Mouse (Mus musculus) kidney, embryonic 15.5 days (tissue): ENCODE measurements around the gene Txk. TPM values are rescaled to one million over a fixed set of nuclear protein-coding genes. Genes with fewer than 3 reads are reported as not detected.
A peak's percentile ranks its signal among the peaks of the same experiment; 100 is the strongest.

Source experiments
- ATAC-seq: fragments of 200-750 bp; cut with Nextera tagmentation; replicated peaks from 2 replicates; pipeline ENCODE4 v1.8.0; 2017; ENCODE audit warnings: moderate TSS enrichment; ENCODE audit not compliant: low FRiP score
- H3K27ac ChIP-seq: fragments of 300-500 bp; sonication (generic); 2 replicates; pipeline ENCODE4 v1.5.1; 2015; ENCODE audit warnings: mild to moderate bottlenecking, inconsistent platforms
- H3K27me3 ChIP-seq: fragments of 300-500 bp; sonication (generic); 2 replicates; pipeline ENCODE4 v1.6.1; 2015; ENCODE audit warnings: inconsistent platforms
- H3K36me3 ChIP-seq: fragments of 300-500 bp; sonication (generic); 2 replicates; pipeline ENCODE4 v1.6.1; 2015; ENCODE audit warnings: inconsistent platforms
- H3K4me1 ChIP-seq: fragments of 300-500 bp; sonication (generic); 2 replicates; pipeline ENCODE4 v1.6.1; 2015; ENCODE audit warnings: inconsistent platforms
- H3K4me2 ChIP-seq: fragments of 300-500 bp; sonication (generic); 2 replicates; pipeline ENCODE4 v1.6.1; 2015; ENCODE audit warnings: moderate library complexity, mild to moderate bottlenecking, inconsistent platforms
- H3K4me3 ChIP-seq: fragments of 300-500 bp; sonication (generic); replicated peaks from 2 replicates; pipeline ENCODE4 v1.5.1; 2015; ENCODE audit warnings: mild to moderate bottlenecking, inconsistent platforms
- H3K9ac ChIP-seq: fragments of 300-500 bp; sonication (generic); 2 replicates; pipeline ENCODE4 v1.6.1; 2015; ENCODE audit warnings: mild to moderate bottlenecking, inconsistent platforms
- H3K9me3 ChIP-seq: fragments of 300-500 bp; sonication (generic); replicated peaks from 2 replicates; pipeline ENCODE4 v1.6.1; 2016; ENCODE audit warnings: inconsistent platforms
- WGBS: fragments of 180-500 bp; shearing (Covaris S2); methylation state at CpG from one replicate; pipeline ENCODE4 v1.1.7; 2015; ENCODE audit warnings: mixed read lengths; 5-methylcytosine and 5-hydroxymethylcytosine counted together
- polyA plus RNA-seq: library from polyadenylated mRNA; unstranded; fragments of >200 nt; fragmentation: Nextera tagmentation; extraction: Ambion mirVana; gene quantifications from 2 replicates; pipeline ENCODE4 v1.2.1, GENCODE M21; 2015

Txk gene
- polyA plus RNA-seq, 1 experiment from 2014 or later = 0.10 TPM

GRCm38 (mm10) chr5:72674994-72675542 is 77.5 kb downstream of the Txk start:
- Histone ChIP-seq H3K9ac (no peak overlapping the region), H3K36me3 (no peaks in the 10 kb centered on the region), H3K4me1 (no peaks in the 10 kb centered on the region), H3K9me3 (no peaks in the 10 kb centered on the region), H3K4me3 (no peak overlapping the region), H3K27ac (peak overlapping the region; percentile 48; the same call in 1 of the 2 replicates), H3K4me2 (no peak overlapping the region), H3K27me3 (no peaks in the 10 kb centered on the region)
- ATAC-seq = no peak; the same call in 1 of the 2 replicates
- 74% methylated on average over 9 of the region's 9 CpGs for WGBS

GRCm38 (mm10) chr5:72671017-72671699 is 81.4 kb downstream of the Txk start:
- Histone ChIP-seq H3K4me1 (no peaks in the 10 kb centered on the region), H3K9me3 (no peaks in the 10 kb centered on the region), H3K9ac (no peak overlapping the region), H3K36me3 (no peaks in the 10 kb centered on the region), H3K27ac (no peak overlapping the region), H3K4me2 (no peak overlapping the region), H3K4me3 (no peak overlapping the region), H3K27me3 (no peaks in the 10 kb centered on the region)
- WGBS = 81% methylated on average over 8 of the region's 8 CpGs
- ATAC-seq = no peak

GRCm38 (mm10) chr5:72668351-72668750 is 84.2 kb downstream of the Txk start:
- H3K9me3 ChIP-seq = no peaks in the 10 kb centered on the region
- no peak for ATAC-seq
- no peaks in the 10 kb centered on the region for H3K36me3 ChIP-seq
- no peak overlapping the region for H3K27ac ChIP-seq
- H3K4me2 ChIP-seq = no peak overlapping the region
- H3K9ac ChIP-seq = no peak overlapping the region
- WGBS = 86% methylated on average over 9 of the region's 9 CpGs
- H3K4me1 ChIP-seq = no peaks in the 10 kb centered on the region
- no peak overlapping the region for H3K4me3 ChIP-seq
- H3K27me3 ChIP-seq = no peaks in the 10 kb centered on the region

- Histone ChIP-seq H3K27ac (no peak overlapping the region), H3K4me1 (no peaks in the 10 kb centered on the region), H3K4me3 (no peak overlapping the region), H3K36me3 (no peaks in the 10 kb centered on the region), H3K9me3 (no peaks in the 10 kb centered on the region), H3K9ac (no peak overlapping the region), H3K27me3 (no peaks in the 10 kb centered on the region), H3K4me2 (no peak overlapping the region)
- no peak for ATAC-seq
- whole genome bisulfite sequencing = 81% methylated on average over 7 of the region's 7 CpGs
Observed at GRCm38 (mm10) chr5:72666428-72666827, 86.1 kb downstream of the Txk start.

GRCm38 (mm10) chr5:72665281-72665680 is 87.3 kb downstream of the Txk start:
- H3K36me3 ChIP-seq = no peaks in the 10 kb centered on the region

GRCm38 (mm10) chr5:72664854-72665253 is 87.7 kb downstream of the Txk start:
- Histone ChIP-seq H3K36me3 (no peaks in the 10 kb centered on the region), H3K4me2 (no peak overlapping the region), H3K27ac (no peak overlapping the region), H3K4me1 (no peaks in the 10 kb centered on the region), H3K27me3 (no peaks in the 10 kb centered on the region), H3K9me3 (no peaks in the 10 kb centered on the region), H3K9ac (no peak overlapping the region), H3K4me3 (no peak overlapping the region)
- ATAC-seq = no peak
- WGBS = 46% methylated on average over 3 of the region's 3 CpGs

More at GRCm38 (mm10) chr5:72665281-72665680, 87.3 kb downstream of the Txk start:
- 0 out of 2 replicates have a peak, but pooled peaks have one; percentile 33 for ATAC-seq
- Histone ChIP-seq H3K4me2 (no peak overlapping the region), H3K4me1 (no peaks in the 10 kb centered on the region), H3K9me3 (no peaks in the 10 kb centered on the region), H3K27me3 (no peaks in the 10 kb centered on the region), H3K4me3 (no peak overlapping the region), H3K27ac (no peak overlapping the region), H3K9ac (no peak overlapping the region)
- WGBS = 30% methylated on average over 5 of the region's 5 CpGs

- WGBS = 84% methylated on average over 5 of the region's 5 CpGs
- no peak overlapping the region for H3K9ac ChIP-seq
- no peak for ATAC-seq
- H3K4me1 ChIP-seq = no peaks in the 10 kb centered on the region
- H3K9me3 ChIP-seq = no peaks in the 10 kb centered on the region
- no peak overlapping the region for H3K27ac ChIP-seq
- H3K27me3 ChIP-seq = no peaks in the 10 kb centered on the region
- no peaks in the 10 kb centered on the region for H3K36me3 ChIP-seq
- H3K4me3 ChIP-seq = no peak overlapping the region
- H3K4me2 ChIP-seq = no peak overlapping the region
Observed at GRCm38 (mm10) chr5:72664126-72664525, 88.5 kb downstream of the Txk start.

- no peak for ATAC-seq
- 92% methylated on average over 6 of the region's 6 CpGs for WGBS
- Histone ChIP-seq H3K9me3 (no peaks in the 10 kb centered on the region), H3K36me3 (no peaks in the 10 kb centered on the region), H3K9ac (no peak overlapping the region), H3K27ac (no peak overlapping the region), H3K27me3 (no peaks in the 10 kb centered on the region), H3K4me1 (peaks cover 6% of the 10 kb centered on the region), H3K4me2 (no peak overlapping the region), H3K4me3 (no peak overlapping the region)
Observed at GRCm38 (mm10) chr5:72661051-72661781, 91.4 kb downstream of the Txk start.

- H3K27me3 ChIP-seq = no peaks in the 10 kb centered on the region
- ATAC-seq = no peak
- H3K9me3 ChIP-seq = no peaks in the 10 kb centered on the region
- H3K4me1 ChIP-seq = peaks cover 8% of the 10 kb centered on the region
- H3K9ac ChIP-seq = no peak overlapping the region
- WGBS = 80% methylated on average over 13 of the region's 13 CpGs
- H3K4me2 ChIP-seq = no peak overlapping the region
- H3K36me3 ChIP-seq = no peaks in the 10 kb centered on the region
- H3K4me3 ChIP-seq = no peak overlapping the region
- H3K27ac ChIP-seq = no peak overlapping the region
Observed at GRCm38 (mm10) chr5:72658375-72658774, 94.2 kb downstream of the Txk start.

- 10% methylated on average over 7 of the region's 7 CpGs for WGBS
- ATAC-seq = 0 out of 2 replicates have a peak, but pooled peaks have one; percentile 46
- H3K27me3 ChIP-seq = no peaks in the 10 kb centered on the region
- 0 out of 2 replicates have a peak overlapping the region, but pooled peaks have one; percentile 61 for H3K27ac ChIP-seq
- peak overlapping the region; percentile 39 for H3K4me2 ChIP-seq
- H3K4me3 ChIP-seq = no peak overlapping the region
- no peaks in the 10 kb centered on the region for H3K9me3 ChIP-seq
- no peaks in the 10 kb centered on the region for H3K36me3 ChIP-seq
- H3K4me1 ChIP-seq = peaks cover 8% of the 10 kb centered on the region
- no peak overlapping the region for H3K9ac ChIP-seq
Observed at GRCm38 (mm10) chr5:72656270-72656791, 96.2 kb downstream of the Txk start.

- no peaks in the 10 kb centered on the region for H3K36me3 ChIP-seq
- no peaks in the 10 kb centered on the region for H3K9me3 ChIP-seq
- ATAC-seq = no peak
- no peak overlapping the region for H3K9ac ChIP-seq
- 56% methylated on average over 10 of the region's 10 CpGs for WGBS
- no peak overlapping the region for H3K4me3 ChIP-seq
- H3K27ac ChIP-seq = no peak overlapping the region
- no peak overlapping the region for H3K4me2 ChIP-seq
- peaks cover 22% of the 10 kb centered on the region; the same call in 1 of the 2 replicates for H3K27me3 ChIP-seq
- H3K4me1 ChIP-seq = peaks cover 13% of the 10 kb centered on the region
Observed at GRCm38 (mm10) chr5:72653068-72653674, 99.4 kb downstream of the Txk start.
